Mouse (Mus musculus): Measurements from ENCODE around the gene Numbl. TPM values are rescaled to one million over a fixed set of nuclear protein-coding genes. Genes with fewer than 3 reads are reported as not detected.

Gene Numbl
- polyA plus RNA-seq, 1 experiment from 2014 or later: 1.1 TPM

DNA sequence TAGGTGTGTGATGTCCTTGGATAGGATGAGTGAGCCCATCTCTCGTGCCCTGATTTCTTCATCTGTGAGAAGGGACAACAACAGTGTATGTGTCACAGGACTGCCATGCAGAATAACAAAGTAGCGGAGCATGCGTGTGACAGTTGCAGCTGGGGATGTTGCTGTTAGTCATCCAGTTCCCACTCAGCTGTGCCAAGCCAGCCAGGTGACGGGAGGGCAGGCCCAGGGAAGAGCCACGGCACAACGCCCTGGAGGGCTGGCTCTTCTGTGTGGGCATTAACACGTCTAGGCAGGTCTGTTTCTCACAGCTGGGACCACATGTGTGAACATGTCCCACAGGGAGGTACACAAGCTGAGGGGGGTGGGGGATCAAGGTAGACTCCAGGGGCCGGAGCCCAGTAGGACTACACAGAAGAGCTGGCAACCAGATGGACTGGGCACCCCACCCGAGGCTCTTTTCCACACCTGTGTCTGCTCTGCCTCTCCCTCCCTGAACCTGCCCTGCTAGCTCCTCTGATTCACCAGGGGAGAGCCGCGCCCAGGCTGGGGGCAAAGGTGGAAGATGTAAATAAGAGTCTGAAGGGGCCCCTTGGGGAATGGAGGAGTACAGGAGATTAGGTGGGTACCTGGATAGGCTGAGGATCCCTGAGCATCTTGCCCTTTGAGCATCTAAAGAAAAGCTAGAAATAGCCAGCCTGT lies 33.2 kb upstream of the Numbl start:
- DNase-seq (peak; percentile 26), ATAC-seq (no peak)
- H3K9me3 ChIP-seq (ENCODE audit: low read length): no peaks in the 10 kb centered on the region
- TF ChIP-seq EP300 (IDR thresholded peaks at IDR 0.05; ENCODE audit: low read depth): no peak
- TF ChIP-seq CTCF (IDR thresholded peaks at IDR 0.05; ENCODE audit: low read depth): no peak
- no peak overlapping the region; the same call in 1 of the 2 replicates for H3K27ac ChIP-seq (ENCODE audit: low read depth)
- peak overlapping the region; percentile 38 for H3K9ac ChIP-seq (replicated peaks)
- no peaks in the 10 kb centered on the region for H3K27me3 ChIP-seq (ENCODE audit: insufficient read depth, low read length)
- H3K4me3 ChIP-seq (ENCODE audit: low read depth, low read length): no peak overlapping the region
- peaks cover 44% of the 10 kb centered on the region for H3K4me1 ChIP-seq (ENCODE audit: insufficient read depth)
- 78% methylated on average over 11 of the region's 11 CpGs for WGBS (ENCODE audit: insufficient replicate concordance)
- peak overlapping the region; percentile 98; the same call in 1 of the 2 replicates for H3K4me2 ChIP-seq (ENCODE audit: low read depth, low read length)
- no peaks in the 10 kb centered on the region; the same call in 1 of the 2 replicates for H3K36me3 ChIP-seq (replicated peaks; ENCODE audit: insufficient read depth, low read length)

DNA sequence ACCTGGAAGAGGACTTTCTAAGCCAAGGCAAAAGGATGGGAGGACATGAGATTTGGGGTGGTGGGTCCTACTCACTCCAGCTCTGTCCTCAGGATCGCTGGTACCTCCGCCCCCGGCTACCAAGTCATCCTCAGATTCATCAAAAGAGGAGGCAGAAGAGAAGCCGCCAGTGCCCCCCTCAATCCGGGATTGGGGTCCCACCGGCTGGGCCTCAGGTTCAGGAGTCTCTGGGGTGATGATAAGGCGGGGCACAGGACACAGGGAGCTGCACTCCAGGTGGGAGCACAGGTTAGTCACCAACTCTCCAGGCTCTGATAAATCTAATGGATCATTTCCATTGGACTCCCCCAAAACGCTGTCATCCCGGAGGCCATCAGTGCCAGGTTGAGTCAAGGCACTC lies 31.0 kb upstream of the Numbl start:
- Histone ChIP-seq H3K4me3 (ENCODE audit: low read depth, low read length) (peak overlapping the region; percentile 91), H3K9ac (replicated peaks) (peak overlapping the region; percentile 88), H3K36me3 (replicated peaks; ENCODE audit: insufficient read depth, low read length) (no peaks in the 10 kb centered on the region), H3K4me2 (ENCODE audit: low read depth, low read length) (peak overlapping the region; percentile 98), H3K27ac (ENCODE audit: low read depth) (peak overlapping the region; percentile 94), H3K9me3 (ENCODE audit: low read length) (no peaks in the 10 kb centered on the region), H3K4me1 (ENCODE audit: insufficient read depth) (peaks cover 40% of the 10 kb centered on the region), H3K27me3 (ENCODE audit: insufficient read depth, low read length) (no peaks in the 10 kb centered on the region)
- 44% methylated on average over 9 of the region's 9 CpGs for WGBS (ENCODE audit: insufficient replicate concordance)
- TF ChIP-seq EP300 (IDR thresholded peaks at IDR 0.05; ENCODE audit: low read depth) (no peak), CTCF (IDR thresholded peaks at IDR 0.05; ENCODE audit: low read depth) (no peak)
- DNase-seq (no peak), ATAC-seq (no peak)

GRCm38 (mm10) chr7:27227676-27228075 lies 30.6 kb upstream of the Numbl start:
- DNase-seq: peak; percentile 31
- no peaks in the 10 kb centered on the region for H3K36me3 ChIP-seq (replicated peaks; ENCODE audit: insufficient read depth, low read length)
- H3K4me3 ChIP-seq (ENCODE audit: low read depth, low read length): peak overlapping the region; percentile 91
- 11% methylated on average over 10 of the region's 10 CpGs for WGBS (ENCODE audit: insufficient replicate concordance)
- no peaks in the 10 kb centered on the region for H3K27me3 ChIP-seq (ENCODE audit: insufficient read depth, low read length)
- H3K27ac ChIP-seq (ENCODE audit: low read depth): peak overlapping the region; percentile 94
- H3K4me2 ChIP-seq (ENCODE audit: low read depth, low read length): peak overlapping the region; percentile 98
- H3K9ac ChIP-seq (replicated peaks): peak overlapping the region; percentile 88
- ATAC-seq: 0 out of 2 replicates have a peak, but pooled peaks have one; percentile 2
- H3K9me3 ChIP-seq (ENCODE audit: low read length): no peaks in the 10 kb centered on the region
- TF ChIP-seq EP300 (IDR thresholded peaks at IDR 0.05; ENCODE audit: low read depth) (no peak), CTCF (IDR thresholded peaks at IDR 0.05; ENCODE audit: low read depth) (no peak)
- peaks cover 38% of the 10 kb centered on the region for H3K4me1 ChIP-seq (ENCODE audit: insufficient read depth)

GRCm38 (mm10) chr7:27228281-27228821 lies 29.9 kb upstream of the Numbl start, which contains the start of gene Itpkc:
TSS of gene Itpkc (minus strand) at chr7:27228661.
- ATAC-seq: peak; percentile 86
- TF ChIP-seq CTCF (IDR thresholded peaks at IDR 0.05; ENCODE audit: low read depth) (peak; percentile 11; the same call in 1 of the 2 replicates), EP300 (IDR thresholded peaks at IDR 0.05; ENCODE audit: low read depth) (no peak)
- Histone ChIP-seq H3K4me2 (ENCODE audit: low read depth, low read length) (peak within 1 kb of the TSS; percentile 98), H3K27me3 (ENCODE audit: insufficient read depth, low read length) (no peaks in the 10 kb centered on the region), H3K27ac (ENCODE audit: low read depth) (peak within 1 kb of the TSS; percentile 94), H3K9me3 (ENCODE audit: low read length) (no peaks in the 10 kb centered on the region), H3K4me3 (ENCODE audit: low read depth, low read length) (peak within 1 kb of the TSS; percentile 91), H3K9ac (replicated peaks) (peak within 1 kb of the TSS; percentile 88), H3K36me3 (replicated peaks; ENCODE audit: insufficient read depth, low read length) (no peaks in the 10 kb centered on the region), H3K4me1 (ENCODE audit: insufficient read depth) (peaks cover 34% of the 10 kb centered on the region)
- peak; percentile 96 for DNase-seq
- WGBS (ENCODE audit: insufficient replicate concordance): under 1% methylated on average over 49 of the region's 49 CpGs

DNA sequence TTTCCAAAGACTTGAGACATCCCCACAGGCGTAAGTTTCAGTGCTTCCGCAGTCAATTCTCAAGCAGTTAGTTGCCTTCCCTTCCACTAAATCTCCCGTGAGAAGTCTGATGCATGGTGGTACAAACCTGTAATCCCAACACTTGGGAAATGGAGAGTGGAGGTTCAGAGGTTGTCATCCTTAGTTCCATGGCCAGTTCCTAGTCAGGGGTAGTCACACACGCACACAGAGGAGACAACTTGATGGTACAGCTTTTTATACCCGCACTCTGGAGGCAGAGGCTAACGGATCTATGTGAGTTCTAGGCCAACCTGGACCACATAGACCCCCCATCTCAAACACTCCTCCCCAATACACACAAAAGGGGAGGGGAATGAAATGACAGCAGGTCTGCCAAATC lies 29.4 kb upstream of the Numbl start:
- Histone ChIP-seq H3K36me3 (replicated peaks; ENCODE audit: insufficient read depth, low read length) (no peaks in the 10 kb centered on the region), H3K27ac (ENCODE audit: low read depth) (peak overlapping the region; percentile 94), H3K4me1 (ENCODE audit: insufficient read depth) (peaks cover 39% of the 10 kb centered on the region), H3K9me3 (ENCODE audit: low read length) (no peaks in the 10 kb centered on the region), H3K27me3 (ENCODE audit: insufficient read depth, low read length) (no peaks in the 10 kb centered on the region), H3K9ac (replicated peaks) (peak overlapping the region; percentile 88), H3K4me2 (ENCODE audit: low read depth, low read length) (peak overlapping the region; percentile 98), H3K4me3 (ENCODE audit: low read depth, low read length) (peak overlapping the region; percentile 91)
- ATAC-seq: no peak
- WGBS (ENCODE audit: insufficient replicate concordance): 11% methylated on average over 6 of the region's 6 CpGs
- TF ChIP-seq CTCF (IDR thresholded peaks at IDR 0.05; ENCODE audit: low read depth): no peak
- TF ChIP-seq EP300 (IDR thresholded peaks at IDR 0.05; ENCODE audit: low read depth): no peak
- DNase-seq: no peak

- no peaks in the 10 kb centered on the region for H3K27me3 ChIP-seq (ENCODE audit: insufficient read depth, low read length)
- DNase-seq (peak; percentile 41), ATAC-seq (no peak)
- no peaks in the 10 kb centered on the region for H3K9me3 ChIP-seq (ENCODE audit: low read length)
- 72% methylated on average over 4 of the region's 4 CpGs for WGBS (ENCODE audit: insufficient replicate concordance)
- no peak overlapping the region for H3K9ac ChIP-seq (replicated peaks)
- H3K4me3 ChIP-seq (ENCODE audit: low read depth, low read length): no peak overlapping the region
- H3K27ac ChIP-seq (ENCODE audit: low read depth): no peak overlapping the region
- TF ChIP-seq CTCF (IDR thresholded peaks at IDR 0.05; ENCODE audit: low read depth) (peak; percentile 58), EP300 (IDR thresholded peaks at IDR 0.05; ENCODE audit: low read depth) (no peak)
- H3K36me3 ChIP-seq (replicated peaks; ENCODE audit: insufficient read depth, low read length): no peaks in the 10 kb centered on the region
- peaks cover 29% of the 10 kb centered on the region for H3K4me1 ChIP-seq (ENCODE audit: insufficient read depth)
- no peak overlapping the region for H3K4me2 ChIP-seq (ENCODE audit: low read depth, low read length)
These were observed 27.5 kb upstream of the Numbl start for GRCm38 (mm10) chr7:27230781-27231180.
